Comparison of ENCODE assay signal across 21 mouse cellular contexts in the genomic region with DNA sequence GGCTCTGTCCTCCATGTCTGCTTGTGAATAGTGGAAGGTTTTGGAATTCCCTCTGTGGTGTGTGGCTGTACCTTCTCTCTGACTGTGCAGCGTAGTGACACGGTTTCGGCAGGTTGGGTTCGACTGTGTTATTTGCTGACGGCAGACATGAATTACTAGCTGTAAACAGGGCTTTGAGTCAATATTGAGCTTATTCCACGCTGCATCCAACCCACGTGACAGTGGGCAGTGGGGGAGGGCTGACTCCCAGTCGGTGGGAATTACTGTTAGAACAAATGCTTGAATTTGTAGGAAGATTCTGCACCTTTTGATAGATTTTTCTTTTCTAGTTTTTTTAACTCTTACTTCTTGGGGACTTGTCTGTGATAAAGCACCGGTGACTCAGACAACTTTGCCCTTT. TPM values are rescaled to one million over a fixed set of nuclear protein-coding genes. Genes with fewer than 3 reads are reported as not detected.
A peak's percentile ranks its signal among the peaks of the same experiment; 100 is the strongest.
DNase-seq lines count a peak whose midpoint lies in the region; ATAC-seq and TF ChIP-seq lines count a peak whose summit lies in the region.
"Had no signal": no experiment of that assay in that cellular context is flagged by ENCODE, and none has a peak within 500 bp of the region (broad histone marks: within the 10 kb centered on the region; RNA-seq: fewer than 3 reads in every experiment).

No protein-coding gene starts in this region.

- peak overlapping the region; percentile 34 for H3K4me2 ChIP-seq in kidney, embryonic 16.5 days (replicated peaks; ENCODE audit: low read depth, low read length)
- H3K4me2 ChIP-seq in lung, postnatal 0 days (replicated peaks; ENCODE audit: low read depth, low read length) = no peak overlapping the region
- peak overlapping the region; percentile 43 for H3K4me2 ChIP-seq in intestine, embryonic 16.5 days (ENCODE audit: low read depth, low read length)
- H3K4me2 ChIP-seq: heart, embryonic 11.5 days; hindbrain, embryonic 15.5 days; limb, embryonic 12.5 days; liver, embryonic 15.5 days; midbrain, embryonic 13.5 days had no signal

- no peak for TF ChIP-seq EP300 in lung, postnatal 0 days (IDR thresholded peaks at IDR 0.05)

- no peak for ATAC-seq in kidney, embryonic 16.5 days (ENCODE audit: low FRiP score, low TSS enrichment)
- ATAC-seq in lung, postnatal 0 days = no peak
- no peak for ATAC-seq in intestine, embryonic 16.5 days
- ATAC-seq: forebrain, embryonic 16.5 days; midbrain, embryonic 13.5 days had no signal

- no peak for DNase-seq in kidney, adult 11 months
- peak; percentile 14 to 34 for DNase-seq in lung, adult 18-20 months
- no peak for DNase-seq in lung, postnatal 0 days (ENCODE audit: low spot score)
- DNase-seq in urinary bladder, postnatal 4 days (ENCODE audit: low spot score in 2 of 2) = no peak
- DNase-seq: cerebellum, adult 18-20 months; cerebellum, postnatal 14 days; gastrocnemius, postnatal 10 days; heart, adult 11 months; right cerebral cortex, postnatal 14 days; thymus, postnatal 14 days had no signal

- H3K4me1 ChIP-seq in kidney, embryonic 16.5 days (ENCODE audit: insufficient read depth, low read length) = peaks cover 46% of the 10 kb centered on the region
- H3K4me1 ChIP-seq in lung, postnatal 0 days (ENCODE audit: insufficient read depth, low read depth, low read length) = 0 out of 2 replicates have a peak, but pooled peaks cover 3% of the 10 kb centered on the region
- H3K4me1 ChIP-seq in intestine, embryonic 16.5 days (ENCODE audit: control insufficient read depth, insufficient read depth, low read length) = peaks cover 35% of the 10 kb centered on the region
- H3K4me1 ChIP-seq in small intestine, adult 2 months (ENCODE audit: control insufficient read depth, insufficient read depth, insufficient read length, low read length) = peaks cover 34% of the 10 kb centered on the region

- no peak for TF ChIP-seq POLR2A in small intestine, adult 2 months (IDR thresholded peaks at IDR 0.05; ENCODE audit: low read depth, low read length)

- no peaks in the 10 kb centered on the region for H3K36me3 ChIP-seq in kidney, embryonic 16.5 days (ENCODE audit: insufficient read depth, low read length)
- H3K36me3 ChIP-seq in lung, postnatal 0 days (ENCODE audit: insufficient read depth, low read length) = no peaks in the 10 kb centered on the region
- no peaks in the 10 kb centered on the region for H3K36me3 ChIP-seq in intestine, embryonic 16.5 days (ENCODE audit: control insufficient read depth, insufficient read depth, low read length)
- H3K36me3 ChIP-seq in small intestine, adult 2 months (ENCODE audit: control insufficient read depth, insufficient read depth, low read length) = no peaks in the 10 kb centered on the region
- H3K36me3 ChIP-seq: forebrain, embryonic 10.5 days; hindbrain, embryonic 15.5 days; limb, embryonic 12.5 days; liver, embryonic 15.5 days; midbrain, embryonic 13.5 days had no signal

- peaks cover 31% of the 10 kb centered on the region for H3K27me3 ChIP-seq in kidney, embryonic 16.5 days (ENCODE audit: insufficient read depth, low read length)
- H3K27me3 ChIP-seq in lung, postnatal 0 days (replicated peaks; ENCODE audit: insufficient read depth, low read length) = peaks cover 21% of the 10 kb centered on the region
- peaks cover 26% of the 10 kb centered on the region for H3K27me3 ChIP-seq in intestine, embryonic 16.5 days (replicated peaks; ENCODE audit: control insufficient read depth, insufficient read depth, low read length)
- H3K27me3 ChIP-seq in small intestine, adult 2 months (ENCODE audit: control insufficient read depth, insufficient read depth, low read length) = no peaks in the 10 kb centered on the region

- no peak overlapping the region for H3K9ac ChIP-seq in kidney, embryonic 16.5 days (replicated peaks; ENCODE audit: low read length)
- H3K9ac ChIP-seq in lung, postnatal 0 days (replicated peaks; ENCODE audit: low read depth) = no peak overlapping the region
- no peak overlapping the region for H3K9ac ChIP-seq in intestine, embryonic 16.5 days (ENCODE audit: low read depth, low read length)
- H3K9ac ChIP-seq: hindbrain, embryonic 15.5 days; limb, embryonic 12.5 days; liver, embryonic 15.5 days; midbrain, embryonic 13.5 days had no signal

- H3K4me3 ChIP-seq in kidney, embryonic 16.5 days (ENCODE audit: low read length) = no peak overlapping the region
- H3K4me3 ChIP-seq in lung, postnatal 0 days (ENCODE audit: low read depth, low read length) = no peak overlapping the region
- H3K4me3 ChIP-seq in intestine, embryonic 16.5 days (ENCODE audit: low read length) = peak overlapping the region; percentile 26
- H3K4me3 ChIP-seq in small intestine, adult 2 months (ENCODE audit: low read depth, low read length) = peak overlapping the region; percentile 39
- H3K4me3 ChIP-seq: forebrain, embryonic 10.5 days; hindbrain, embryonic 15.5 days; limb, embryonic 12.5 days; liver, embryonic 15.5 days; midbrain, embryonic 13.5 days had no signal

- no peak overlapping the region for H3K27ac ChIP-seq in kidney, embryonic 16.5 days (ENCODE audit: low read length)
- no peak overlapping the region for H3K27ac ChIP-seq in lung, postnatal 0 days (ENCODE audit: low read length)
- H3K27ac ChIP-seq in intestine, embryonic 16.5 days (ENCODE audit: low read length) = peak overlapping the region; percentile 33
- peak overlapping the region; percentile 43; the same call in 1 of the 2 replicates for H3K27ac ChIP-seq in small intestine, adult 2 months (ENCODE audit: insufficient read depth, low read depth, low read length)
- H3K27ac ChIP-seq: forebrain, embryonic 10.5 days; hindbrain, embryonic 15.5 days; limb, embryonic 12.5 days; liver, embryonic 15.5 days; midbrain, embryonic 13.5 days had no signal

- H3K9me3 ChIP-seq in kidney, embryonic 16.5 days (ENCODE audit: low read length) = no peaks in the 10 kb centered on the region
- no peaks in the 10 kb centered on the region for H3K9me3 ChIP-seq in lung, postnatal 0 days (ENCODE audit: low read length)
- no peaks in the 10 kb centered on the region for H3K9me3 ChIP-seq in intestine, embryonic 16.5 days (ENCODE audit: control insufficient read depth, low read length)
- H3K9me3 ChIP-seq: forebrain, embryonic 10.5 days; hindbrain, embryonic 15.5 days; limb, embryonic 12.5 days; liver, embryonic 15.5 days; midbrain, embryonic 13.5 days had no signal

- TF ChIP-seq CTCF in lung, postnatal 0 days (IDR thresholded peaks at IDR 0.05) = no peak
- TF ChIP-seq CTCF in small intestine, adult 2 months (IDR thresholded peaks at IDR 0.05; ENCODE audit: extremely low read depth, insufficient read length, insufficient replicate concordance, low read depth, low read length) = no peak

- 58% methylated on average over 9 of the region's 9 CpGs for WGBS in kidney, embryonic 16.5 days
- 48% methylated on average over 9 of the region's 9 CpGs for WGBS in lung, postnatal 0 days
- 55% methylated on average over 9 of the region's 9 CpGs for WGBS in intestine, embryonic 16.5 days
- 25% methylated on average over 9 of the region's 9 CpGs for WGBS in small intestine, adult 2 months

RNA-seq across cellular contexts. Expression of gene Map3k21, which starts 4.1 kb away (rescaled TPM):
- 3.9 and 4.1 TPM in 2 replicates for polyA plus RNA-seq in kidney, embryonic 16.5 days (2015; fragmentation: Nextera tagmentation; extraction: Ambion mirVana)
- polyA plus RNA-seq in lung, postnatal 0 days (2015; fragmentation: Nextera tagmentation; extraction: Ambion mirVana) = 0.74 and 0.76 TPM in 2 replicates
- 2.8 and 3.8 TPM in 2 replicates for polyA plus RNA-seq in intestine, embryonic 16.5 days (2015; fragmentation: Nextera tagmentation; extraction: Ambion mirVana)
- polyA plus RNA-seq in small intestine, adult 2 months (2012; rRNA removed) = 8.2 and 14.5 TPM in 2 replicates
- polyA plus RNA-seq: C2C12; forebrain, embryonic 10.5 days had no signal

RNA-seq across cellular contexts. Expression of gene Pcnx2, which starts 16.3 kb away (rescaled TPM):
- 0.27 and 0.49 TPM in 2 replicates for polyA plus RNA-seq in kidney, embryonic 16.5 days (2015; fragmentation: Nextera tagmentation; extraction: Ambion mirVana)
- 0.18 and 0.31 TPM in 2 replicates for polyA plus RNA-seq in lung, postnatal 0 days (2015; fragmentation: Nextera tagmentation; extraction: Ambion mirVana)
- 0.10 TPM in 2 replicates for polyA plus RNA-seq in intestine, embryonic 16.5 days (2015; fragmentation: Nextera tagmentation; extraction: Ambion mirVana)
- 0.08 and 0.39 TPM in 2 replicates for polyA plus RNA-seq in small intestine, adult 2 months (2012; rRNA removed)
- polyA plus RNA-seq: C2C12 had no signal

Comparison
In these comparisons a context has a peak if more than half of its experiments do, and no peak if none do; other contexts are left out.
1. DNase-seq: peak in lung, adult 18-20 months (2 of 2); none in kidney, adult 11 months (single experiment), lung, postnatal 0 days (single experiment) and urinary bladder, postnatal 4 days (0 of 2).
2. H3K27ac ChIP-seq: peak in intestine, embryonic 16.5 days (single experiment) and small intestine, adult 2 months (single experiment); none in kidney, embryonic 16.5 days (single experiment) and lung, postnatal 0 days (single experiment).
3. H3K4me3 ChIP-seq: peak in intestine, embryonic 16.5 days (single experiment) and small intestine, adult 2 months (single experiment); none in kidney, embryonic 16.5 days (single experiment) and lung, postnatal 0 days (single experiment).